Mouse (Mus musculus): ENCODE measurements around the gene Ugcg. TPM values are rescaled to one million over a fixed set of nuclear protein-coding genes. Genes with fewer than 3 reads are reported as not detected.
A peak's percentile ranks its signal among the peaks of the same experiment; 100 is the strongest.

The Ugcg gene
- total RNA-seq, 2 experiments from 2014 or later: 83.6 to 86.2 TPM

- DNase-seq (ENCODE audit: low spot score in 2 of 2): no peak
Observed at GRCm38 (mm10) chr4:59188474-59188801, 619 bp upstream of the Ugcg start.

- DNase-seq (ENCODE audit: low spot score in 2 of 2): peak; percentile 28 to 47
Observed at GRCm38 (mm10) chr4:59189546-59190237, 635 bp downstream of the Ugcg start.

- DNase-seq (ENCODE audit: low spot score in 2 of 2): no peak
Observed at GRCm38 (mm10) chr4:59190650-59191424, 1.8 kb downstream of the Ugcg start.

GRCm38 (mm10) chr4:59194731-59195496 is 5.9 kb downstream of the Ugcg start:
- DNase-seq (ENCODE audit: low spot score in 2 of 2): no peak

GRCm38 (mm10) chr4:59196346-59197077 is 7.5 kb downstream of the Ugcg start:
- DNase-seq (ENCODE audit: low spot score in 2 of 2): no peak

- no peak for DNase-seq (ENCODE audit: low spot score in 2 of 2)
Observed at GRCm38 (mm10) chr4:59197078-59197424, 8.0 kb downstream of the Ugcg start.

GRCm38 (mm10) chr4:59197462-59197861 is 8.4 kb downstream of the Ugcg start:
- DNase-seq (ENCODE audit: low spot score in 2 of 2): no peak

- peak; percentile 24 to 31 for DNase-seq (ENCODE audit: low spot score in 2 of 2)
Observed at GRCm38 (mm10) chr4:59199341-59199740, 10.3 kb downstream of the Ugcg start.

GRCm38 (mm10) chr4:59199805-59200204 is 10.7 kb downstream of the Ugcg start:
- DNase-seq (ENCODE audit: low spot score in 2 of 2): no peak

- no peak for DNase-seq (ENCODE audit: low spot score in 2 of 2)
Observed at GRCm38 (mm10) chr4:59200636-59201035, 11.6 kb downstream of the Ugcg start.

GRCm38 (mm10) chr4:59204616-59205015 is 15.6 kb downstream of the Ugcg start:
- no peak for DNase-seq (ENCODE audit: low spot score in 2 of 2)

GRCm38 (mm10) chr4:59205758-59206340 is 16.8 kb downstream of the Ugcg start:
- no peak for DNase-seq (ENCODE audit: low spot score in 2 of 2)

- DNase-seq (ENCODE audit: low spot score in 2 of 2): no peak
Observed at GRCm38 (mm10) chr4:59206600-59206999, 17.5 kb downstream of the Ugcg start.

- no peak for DNase-seq (ENCODE audit: low spot score in 2 of 2)
Observed at GRCm38 (mm10) chr4:59208607-59209006, 19.6 kb downstream of the Ugcg start.

GRCm38 (mm10) chr4:59211181-59211580 is 22.1 kb downstream of the Ugcg start:
- no peak for DNase-seq (ENCODE audit: low spot score in 2 of 2)

GRCm38 (mm10) chr4:59213833-59214232 is 24.8 kb downstream of the Ugcg start:
- no peak for DNase-seq (ENCODE audit: low spot score in 2 of 2)

GRCm38 (mm10) chr4:59214695-59215094 is 25.6 kb downstream of the Ugcg start:
- DNase-seq (ENCODE audit: low spot score in 2 of 2): no peak

- DNase-seq (ENCODE audit: low spot score in 2 of 2): no peak
Observed at GRCm38 (mm10) chr4:59215585-59215984, 26.5 kb downstream of the Ugcg start.

- DNase-seq (ENCODE audit: low spot score in 2 of 2): no peak
Observed at GRCm38 (mm10) chr4:59217101-59217500, 28.0 kb downstream of the Ugcg start.

GRCm38 (mm10) chr4:59218154-59218553 is 29.1 kb downstream of the Ugcg start:
- no peak for DNase-seq (ENCODE audit: low spot score in 2 of 2)

GRCm38 (mm10) chr4:59222226-59222625 is 33.2 kb downstream of the Ugcg start:
- DNase-seq (ENCODE audit: low spot score in 2 of 2): no peak
